21 mouse cellular contexts compared by ENCODE assay signal in genomic region chrX:11180194-11180816, GRCm38 (mm10).
A peak's percentile ranks its signal among the peaks of the same experiment; 100 is the strongest.
DNase-seq lines count a peak whose midpoint lies in the region; ATAC-seq lines count a peak whose summit lies in the region.
"Had no signal": no experiment of that assay in that cellular context is flagged by ENCODE, and none has a peak within 500 bp of the region (broad histone marks: within the 10 kb centered on the region; RNA-seq: fewer than 3 reads in every experiment).

No protein-coding gene starts in this region.

- peak; percentile 4 for DNase-seq in embryo, embryonic 10 days (ENCODE audit: low spot score)
- DNase-seq in embryo, embryonic 9.5 days (ENCODE audit: extremely low spot score): no peak
- DNase-seq in 416B (ENCODE audit: low read depth): peak; percentile 41
- peak; percentile 1 for DNase-seq in embryo, embryonic 11 days
- DNase-seq in naive thymus-derived CD4-positive, alpha-beta T cell, adult 2 months (ENCODE audit: low read depth): peak; percentile 2
- no peak for DNase-seq in urinary bladder, postnatal 14 days (ENCODE audit: low spot score)
- no peak for DNase-seq in cerebellum, postnatal 14 days
- DNase-seq: adrenal gland, postnatal 36 days; cerebellum, adult 11 months; cerebellum, postnatal 10 days; gastrocnemius, postnatal 10 days; heart, adult 2 months; heart, postnatal 4 days; kidney, adult 8-10 months; kidney, postnatal 14 days; liver, embryonic 13.5 days; lung, embryonic 14.5 days; lung, postnatal 36 days had no signal

- no peak for ATAC-seq in frontal cortex, adult (ENCODE audit: low TSS enrichment)
- ATAC-seq: forebrain, embryonic 15.5 days; midbrain, embryonic 16.5 days had no signal

Comparison
In these comparisons a context has a peak if more than half of its experiments do, and no peak if none do; other contexts are left out.
1. DNase-seq: peak in embryo, embryonic 10 days (single experiment), 416B (single experiment), embryo, embryonic 11 days (single experiment) and naive thymus-derived CD4-positive, alpha-beta T cell, adult 2 months (single experiment); none in embryo, embryonic 9.5 days (single experiment), urinary bladder, postnatal 14 days (single experiment) and cerebellum, postnatal 14 days (0 of 2).